In the genomic region with DNA sequence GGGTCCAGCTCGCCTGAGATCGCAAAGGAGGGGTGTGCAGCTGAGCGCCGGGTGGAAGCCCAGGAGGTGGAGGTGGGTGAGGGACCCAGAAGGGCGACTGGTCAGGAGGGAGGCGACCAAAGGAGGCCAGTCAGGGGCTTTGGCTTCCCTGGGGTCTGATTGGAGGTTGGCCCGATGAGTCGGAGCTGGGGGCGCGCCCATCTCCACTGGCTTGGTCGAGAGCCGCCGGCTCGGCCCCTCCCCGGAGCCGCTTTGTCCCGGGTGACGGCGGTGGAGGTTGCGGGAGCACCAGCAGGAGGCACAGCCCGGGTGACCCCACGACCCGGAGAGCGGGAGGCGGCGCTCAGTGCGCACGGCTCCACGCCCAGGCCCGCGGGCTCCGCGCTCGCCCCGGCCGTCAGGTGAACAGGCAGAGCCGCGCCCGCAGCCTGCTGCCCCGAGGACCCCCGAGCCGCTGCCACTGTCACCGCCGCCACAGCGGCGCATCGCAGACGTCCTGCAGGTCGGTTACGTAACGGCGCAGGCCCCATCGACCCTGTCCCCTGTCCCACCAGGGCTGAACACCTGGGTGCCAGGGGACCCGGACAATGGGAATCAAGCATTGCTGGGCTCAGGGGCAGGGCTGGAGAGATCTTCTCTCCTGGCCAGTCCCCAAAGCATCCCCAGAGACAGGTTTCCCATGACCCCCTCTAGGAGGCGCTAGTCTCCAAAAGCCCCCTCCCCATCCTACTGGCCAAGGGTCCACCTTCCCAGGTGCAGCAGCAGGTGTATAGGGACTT, we compare ENCODE assay signal across 8 mouse cellular contexts. TPM values are rescaled to one million over a fixed set of nuclear protein-coding genes. Genes with fewer than 3 reads are reported as not detected.
DNase-seq lines count a peak whose midpoint lies in the region; ATAC-seq and TF ChIP-seq lines count a peak whose summit lies in the region.

No protein-coding gene starts in this region.

- WGBS in midbrain, embryonic 10.5 days = 0% methylated on average over 55 of the region's 55 CpGs
- 1% methylated on average over 55 of the region's 55 CpGs for WGBS in small intestine, adult 2 months

- DNase-seq in embryo, embryonic 11 days = peak; percentile 80
- peak; percentile 50 to 65 for DNase-seq in gastrocnemius, postnatal 36 days
- peak; percentile 0 for DNase-seq in hindlimb bud, embryonic 11.5 days (ENCODE audit: extremely low spot score, low read depth, low spot score)
- DNase-seq in left cerebral cortex, postnatal 4 days = peak; percentile 54
- DNase-seq in midbrain, embryonic 10.5 days (ENCODE audit: low spot score) = peak; percentile 78

- H3K4me1 ChIP-seq in erythroblast, embryonic 14.5 days (ENCODE audit: control insufficient read depth) = no peaks in the 10 kb centered on the region; the same call in 1 of the 2 replicates
- peaks cover 17% of the 10 kb centered on the region for H3K4me1 ChIP-seq in midbrain, embryonic 10.5 days
- H3K4me1 ChIP-seq in small intestine, adult 2 months (ENCODE audit: control insufficient read depth, insufficient read depth, insufficient read length, low read length) = peaks cover 9% of the 10 kb centered on the region; the same call in 1 of the 2 replicates

- H3K4me3 ChIP-seq in erythroblast, embryonic 14.5 days (replicated peaks) = peak overlapping the region; percentile 41
- peak overlapping the region; percentile 77 for H3K4me3 ChIP-seq in midbrain, embryonic 10.5 days
- peak overlapping the region; percentile 51 for H3K4me3 ChIP-seq in small intestine, adult 2 months (ENCODE audit: low read depth, low read length)

- peaks cover 19% of the 10 kb centered on the region for H3K27me3 ChIP-seq in erythroblast, embryonic 14.5 days (ENCODE audit: control insufficient read depth)
- H3K27me3 ChIP-seq in midbrain, embryonic 10.5 days (ENCODE audit: low read depth, poor library complexity, severe bottlenecking) = peaks cover 32% of the 10 kb centered on the region
- peaks cover 18% of the 10 kb centered on the region for H3K27me3 ChIP-seq in small intestine, adult 2 months (ENCODE audit: control insufficient read depth, insufficient read depth, low read length)

- H3K36me3 ChIP-seq in erythroblast, embryonic 14.5 days (ENCODE audit: control insufficient read depth) = no peaks in the 10 kb centered on the region
- H3K36me3 ChIP-seq in midbrain, embryonic 10.5 days = no peaks in the 10 kb centered on the region
- H3K36me3 ChIP-seq in small intestine, adult 2 months (ENCODE audit: control insufficient read depth, insufficient read depth, low read length) = no peaks in the 10 kb centered on the region

- intact Hi-C loops in gastrocnemius, postnatal 36 days (cut with DNase I) = loop anchor here (1.0 to 5.0 kb wide), 2 partner anchors 68 to 99 kb away; no protein-coding TSS in a partner anchor
- intact Hi-C loops in left cerebral cortex, postnatal 4 days (cut with DNase I) = loop anchor here (5.0 to 10.0 kb wide), 2 partner anchors 63 to 104 kb away; no protein-coding TSS in a partner anchor

- H3K27ac ChIP-seq in midbrain, embryonic 10.5 days (replicated peaks) = peak overlapping the region; percentile 84
- H3K27ac ChIP-seq in small intestine, adult 2 months (ENCODE audit: insufficient read depth, low read depth, low read length) = no peak overlapping the region

- ATAC-seq in erythroblast, adult 5-6 weeks (replicated peaks; ENCODE audit: low FRiP score, poor library complexity, severe bottlenecking) = no peak

- peak; percentile 7; the same call in 1 of the 2 replicates for TF ChIP-seq CTCF in small intestine, adult 2 months (IDR thresholded peaks at IDR 0.05; ENCODE audit: extremely low read depth, insufficient read length, insufficient replicate concordance, low read depth, low read length)

- H3K9me3 ChIP-seq in erythroblast, embryonic 14.5 days (ENCODE audit: control insufficient read depth, low read length) = no peaks in the 10 kb centered on the region
- H3K9me3 ChIP-seq in midbrain, embryonic 10.5 days (replicated peaks) = no peaks in the 10 kb centered on the region

- TF ChIP-seq POLR2A in small intestine, adult 2 months (IDR thresholded peaks at IDR 0.05; ENCODE audit: low read depth, low read length) = no peak

RNA-seq across cellular contexts. Expression of gene Rcan2, which starts 0.6 kb away (rescaled TPM):
- polyA plus RNA-seq in erythroblast, embryonic 14.5 days (2012) = 0.01 TPM in 1 of 2 replicates, not detected in the other
- not detected in 2 replicates for total RNA-seq in erythroblast, adult 5-6 weeks (2015; ENCODE audit: low replicate concordance)
- not detected in 2 replicates for total RNA-seq in erythroblast, adult 5-6 weeks (2017; ENCODE audit: low replicate concordance)
- total RNA-seq in gastrocnemius, postnatal 36 days (2021) = 10 to 100 TPM; 45.3 to 46.6 TPM
- 10 to 100 TPM; 43.1 to 49.9 TPM for total RNA-seq in left cerebral cortex, postnatal 4 days (2021)
- polyA plus RNA-seq in midbrain, embryonic 10.5 days (2016; fragmentation: Nextera tagmentation; extraction: Ambion mirVana) = 5.6 and 10.9 TPM in 2 replicates
- 0.67 and 1.3 TPM in 2 replicates for polyA plus RNA-seq in small intestine, adult 2 months (2012; rRNA removed)

Comparison
In these comparisons a context has a peak if more than half of its experiments do, and no peak if none do; other contexts are left out.
1. DNase-seq: peak in every context shown above with its lines; median percentile 80 in embryo, embryonic 11 days; 78 in midbrain, embryonic 10.5 days; 58 in gastrocnemius, postnatal 36 days; 54 in left cerebral cortex, postnatal 4 days; 0 in hindlimb bud, embryonic 11.5 days.
2. RNA of gene Rcan2, which starts 0.6 kb away (total RNA-seq): 43.1 to 49.9 TPM in left cerebral cortex, postnatal 4 days and 45.3 to 46.6 TPM in gastrocnemius, postnatal 36 days; not detected in erythroblast, adult 5-6 weeks; every median in the first group is over 10 times any median in the second.
3. Peak in every context shown above with its lines, with median percentiles within 50 percentile points of each other: H3K4me3 ChIP-seq.